Mouse (Mus musculus): ENCODE measurements around the gene Sectm1a. TPM values are rescaled to one million over a fixed set of nuclear protein-coding genes. Genes with fewer than 3 reads are reported as not detected.

Gene Sectm1a
- polyA plus RNA-seq, 1 experiment from 2014 or later, result 0.22 TPM

DNA sequence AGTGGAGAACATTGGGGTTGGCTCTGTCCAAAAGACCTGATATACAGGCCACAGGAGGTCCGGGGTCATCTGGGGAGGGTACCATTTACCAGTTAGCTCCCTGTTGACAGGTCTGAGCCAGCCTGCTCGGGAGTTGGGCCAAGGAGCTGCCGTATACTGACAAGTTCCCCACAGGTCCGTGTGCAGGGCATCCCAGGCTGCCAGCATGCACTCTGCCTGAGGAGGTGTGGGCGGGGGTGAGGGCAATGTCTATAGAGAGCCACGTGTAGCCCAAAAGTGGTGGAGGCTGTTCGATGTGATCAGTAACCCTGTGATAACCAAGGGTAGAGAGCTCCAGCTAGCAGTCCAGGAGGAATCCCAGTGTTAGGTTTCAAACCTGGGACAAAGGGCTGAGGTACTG, 18.7 kb upstream of the Sectm1a start:
- WGBS, result 67% methylated on average over 7 of the region's 7 CpGs
- H3K27me3 ChIP-seq (replicated peaks; ENCODE audit: control insufficient read depth, insufficient read depth, low read length), result no peaks in the 10 kb centered on the region
- no peak for ATAC-seq (ENCODE audit: low read depth)

DNA sequence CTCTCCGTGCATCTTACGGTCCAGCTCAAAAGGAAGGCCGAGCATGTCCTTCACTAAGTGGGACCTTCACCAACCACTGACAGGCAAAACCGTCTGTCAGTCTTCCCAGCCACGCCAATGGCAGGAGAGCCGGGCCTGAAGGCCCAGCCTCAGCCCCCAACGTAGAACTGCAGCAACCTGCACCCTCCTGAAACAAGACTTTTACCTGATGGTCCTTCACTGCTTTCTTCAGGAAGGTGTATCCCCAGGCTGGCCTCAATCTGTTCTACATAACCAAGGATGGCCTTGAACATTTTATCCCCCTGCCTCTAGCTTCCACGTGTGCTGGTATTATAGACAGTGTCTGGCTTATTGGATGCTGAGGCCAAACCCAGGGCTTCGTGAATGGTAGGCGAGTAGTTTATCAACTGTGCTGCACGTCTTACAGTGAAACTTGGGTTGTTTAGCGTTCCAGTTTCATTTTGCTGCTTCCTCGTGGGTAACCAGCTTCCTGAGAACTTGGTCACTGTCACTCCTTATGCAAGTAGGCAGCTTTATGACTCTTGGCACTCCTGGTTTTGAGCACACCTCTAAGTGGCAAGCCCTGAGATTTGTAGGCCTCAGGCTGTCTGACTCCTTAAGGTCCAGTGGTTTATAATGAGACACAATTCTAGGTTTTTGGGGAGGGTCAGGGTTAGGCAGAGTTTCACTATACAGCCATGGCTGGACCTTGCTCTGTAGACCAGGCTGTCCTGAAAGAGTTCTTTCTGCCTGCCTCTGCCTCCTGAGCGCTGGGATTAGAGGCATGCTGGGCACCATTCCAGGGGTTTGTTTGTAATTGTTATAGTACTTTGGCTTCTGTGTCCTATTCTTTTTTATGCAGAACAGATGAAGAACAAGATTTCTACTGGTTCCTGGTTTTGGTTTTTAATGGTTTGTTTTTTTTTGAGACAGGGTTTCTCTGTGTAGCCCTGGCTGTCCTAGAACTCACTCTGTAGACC, 11.9 kb upstream of the Sectm1a start:
- WGBS, result 91% methylated on average over 14 of the region's 14 CpGs
- Histone ChIP-seq H3K27me3 (replicated peaks; ENCODE audit: control insufficient read depth, insufficient read depth, low read length) (no peaks in the 10 kb centered on the region), H3K4me1 (ENCODE audit: control insufficient read depth, insufficient read depth, low read length) (no peaks in the 10 kb centered on the region), H3K36me3 (ENCODE audit: control insufficient read depth, insufficient read depth, low read length) (no peaks in the 10 kb centered on the region), H3K27ac (replicated peaks; ENCODE audit: low read depth, low read length) (no peak overlapping the region), H3K4me2 (ENCODE audit: low read depth, low read length) (no peak overlapping the region), H3K4me3 (ENCODE audit: low read depth, low read length) (no peak overlapping the region), H3K9me3 (ENCODE audit: control insufficient read depth, low read length) (no peaks in the 10 kb centered on the region), H3K9ac (ENCODE audit: low read depth, low read length) (no peak overlapping the region)
- ATAC-seq (ENCODE audit: low read depth), result no peak
- no peak for DNase-seq (ENCODE audit: low spot score)

More for the DNA sequence above, 18.7 kb upstream of the Sectm1a start:
- no peaks in the 10 kb centered on the region for H3K36me3 ChIP-seq (ENCODE audit: control insufficient read depth, insufficient read depth, low read length)
- no peaks in the 10 kb centered on the region for H3K4me1 ChIP-seq (ENCODE audit: control insufficient read depth, insufficient read depth, low read length)
- no peak for DNase-seq (ENCODE audit: low spot score)
- H3K9ac ChIP-seq (ENCODE audit: low read depth, low read length), result no peak overlapping the region
- H3K4me2 ChIP-seq (ENCODE audit: low read depth, low read length), result no peak overlapping the region
- H3K27ac ChIP-seq (replicated peaks; ENCODE audit: low read depth, low read length), result no peak overlapping the region
- H3K9me3 ChIP-seq (ENCODE audit: control insufficient read depth, low read length), result no peaks in the 10 kb centered on the region
- no peak overlapping the region for H3K4me3 ChIP-seq (ENCODE audit: low read depth, low read length)

DNA sequence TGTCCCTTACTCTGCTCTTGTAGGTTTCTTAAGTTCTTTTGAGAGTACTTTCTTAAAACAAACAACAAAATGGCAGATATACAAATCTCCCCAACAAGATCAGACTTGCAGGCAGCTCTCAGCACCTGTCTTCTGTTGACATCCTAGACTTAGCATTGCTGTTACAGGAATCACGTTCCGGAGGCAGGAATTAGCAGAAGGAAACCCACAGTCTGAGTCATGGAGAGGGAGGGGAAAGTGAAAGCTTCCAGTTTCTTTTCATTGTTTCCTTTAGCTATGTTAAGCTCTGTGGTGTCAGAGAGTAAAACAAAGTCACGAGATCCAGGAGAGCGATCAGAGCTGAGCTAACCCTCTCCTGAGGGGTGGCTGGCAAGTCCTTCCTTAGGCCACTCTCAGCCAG, 9.9 kb upstream of the Sectm1a start:
- ATAC-seq (ENCODE audit: low read depth), result peak; percentile 83; the same call in 1 of the 2 replicates
- H3K27ac ChIP-seq (replicated peaks; ENCODE audit: low read depth, low read length), result no peak overlapping the region
- 57% methylated on average over 4 of the region's 4 CpGs for WGBS

DNA sequence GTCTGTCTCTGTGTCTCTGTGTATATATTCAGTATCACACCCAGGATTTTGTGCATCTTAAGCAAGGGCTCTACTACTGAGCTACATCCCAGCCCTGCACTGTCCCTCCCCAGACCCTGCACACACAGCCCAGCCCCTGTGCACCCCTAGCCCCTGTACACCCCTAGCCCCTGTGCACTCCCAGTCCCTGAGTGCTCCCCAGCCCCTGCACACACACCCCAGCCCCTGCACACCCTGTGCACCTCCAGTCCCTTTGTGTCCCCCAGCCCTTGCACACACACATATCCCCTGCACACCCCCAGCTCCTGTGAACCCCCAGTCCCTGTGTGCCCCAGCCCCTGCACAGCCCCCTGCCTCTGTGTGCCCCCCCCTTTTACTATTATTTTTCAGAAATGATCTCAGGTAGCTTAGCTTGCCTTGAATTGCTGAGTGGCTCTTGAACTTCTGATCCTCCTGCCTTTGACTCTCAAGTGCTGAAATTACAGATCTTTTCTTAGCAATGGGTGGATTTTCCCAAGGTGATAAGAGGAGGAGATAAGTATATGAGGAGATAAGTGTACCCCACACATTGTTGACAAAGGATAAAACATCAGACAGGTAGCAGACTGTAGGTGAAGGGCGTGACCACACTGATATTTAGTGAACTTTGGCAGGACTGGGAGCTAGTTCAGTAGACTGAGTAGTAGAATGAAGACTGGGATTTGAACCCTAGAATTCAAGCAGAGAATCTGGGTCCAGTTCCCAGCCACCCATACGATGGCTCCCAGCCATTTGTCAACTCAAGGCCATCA, 8.9 kb upstream of the Sectm1a start:
- Histone ChIP-seq H3K4me3 (ENCODE audit: low read depth, low read length) (no peak overlapping the region), H3K36me3 (ENCODE audit: control insufficient read depth, insufficient read depth, low read length) (no peaks in the 10 kb centered on the region), H3K9ac (ENCODE audit: low read depth, low read length) (no peak overlapping the region), H3K27ac (replicated peaks; ENCODE audit: low read depth, low read length) (no peak overlapping the region), H3K27me3 (replicated peaks; ENCODE audit: control insufficient read depth, insufficient read depth, low read length) (no peaks in the 10 kb centered on the region), H3K9me3 (ENCODE audit: control insufficient read depth, low read length) (no peaks in the 10 kb centered on the region), H3K4me1 (ENCODE audit: control insufficient read depth, insufficient read depth, low read length) (no peaks in the 10 kb centered on the region), H3K4me2 (ENCODE audit: low read depth, low read length) (no peak overlapping the region)
- no peak for ATAC-seq (ENCODE audit: low read depth)
- DNase-seq (ENCODE audit: low spot score), result no peak
- 88% methylated on average over 2 of the region's 2 CpGs for WGBS

More for the DNA sequence above, 9.9 kb upstream of the Sectm1a start:
- Histone ChIP-seq H3K4me3 (ENCODE audit: low read depth, low read length) (no peak overlapping the region), H3K9me3 (ENCODE audit: control insufficient read depth, low read length) (no peaks in the 10 kb centered on the region), H3K4me1 (ENCODE audit: control insufficient read depth, insufficient read depth, low read length) (no peaks in the 10 kb centered on the region), H3K9ac (ENCODE audit: low read depth, low read length) (no peak overlapping the region), H3K27me3 (replicated peaks; ENCODE audit: control insufficient read depth, insufficient read depth, low read length) (no peaks in the 10 kb centered on the region), H3K36me3 (ENCODE audit: control insufficient read depth, insufficient read depth, low read length) (no peaks in the 10 kb centered on the region), H3K4me2 (ENCODE audit: low read depth, low read length) (no peak overlapping the region)
- peak; percentile 80 for DNase-seq (ENCODE audit: low spot score)

DNA sequence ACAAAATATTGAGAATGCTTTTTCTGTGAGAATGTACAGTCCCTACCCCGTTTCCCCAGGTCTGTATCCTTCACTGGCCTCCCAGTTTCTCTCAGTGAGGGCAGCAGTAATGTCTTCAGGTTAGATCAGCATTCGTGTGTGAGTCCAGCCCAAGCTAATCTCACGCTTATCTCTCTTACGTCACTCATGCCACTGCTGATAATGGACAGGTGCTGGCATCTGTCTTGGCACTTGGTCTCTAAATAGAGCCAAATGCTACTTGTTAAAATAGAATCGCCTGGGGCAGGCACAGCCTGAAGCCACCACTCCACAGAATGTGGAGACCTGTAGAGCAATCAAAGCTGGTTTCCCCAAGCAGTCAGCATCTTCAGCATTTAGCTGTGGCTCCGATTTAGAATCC, 8.0 kb upstream of the Sectm1a start:
- no peak overlapping the region for H3K9ac ChIP-seq (ENCODE audit: low read depth, low read length)
- no peak overlapping the region for H3K4me2 ChIP-seq (ENCODE audit: low read depth, low read length)
- H3K27ac ChIP-seq (replicated peaks; ENCODE audit: low read depth, low read length), result no peak overlapping the region
- H3K27me3 ChIP-seq (replicated peaks; ENCODE audit: control insufficient read depth, insufficient read depth, low read length), result no peaks in the 10 kb centered on the region
- no peak overlapping the region for H3K4me3 ChIP-seq (ENCODE audit: low read depth, low read length)
- H3K36me3 ChIP-seq (ENCODE audit: control insufficient read depth, insufficient read depth, low read length), result no peaks in the 10 kb centered on the region
- 67% methylated on average over 6 of the region's 6 CpGs for WGBS
- H3K9me3 ChIP-seq (ENCODE audit: control insufficient read depth, low read length), result no peaks in the 10 kb centered on the region
- H3K4me1 ChIP-seq (ENCODE audit: control insufficient read depth, insufficient read depth, low read length), result no peaks in the 10 kb centered on the region
- no peak for DNase-seq (ENCODE audit: low spot score)
- ATAC-seq (ENCODE audit: low read depth), result no peak

DNA sequence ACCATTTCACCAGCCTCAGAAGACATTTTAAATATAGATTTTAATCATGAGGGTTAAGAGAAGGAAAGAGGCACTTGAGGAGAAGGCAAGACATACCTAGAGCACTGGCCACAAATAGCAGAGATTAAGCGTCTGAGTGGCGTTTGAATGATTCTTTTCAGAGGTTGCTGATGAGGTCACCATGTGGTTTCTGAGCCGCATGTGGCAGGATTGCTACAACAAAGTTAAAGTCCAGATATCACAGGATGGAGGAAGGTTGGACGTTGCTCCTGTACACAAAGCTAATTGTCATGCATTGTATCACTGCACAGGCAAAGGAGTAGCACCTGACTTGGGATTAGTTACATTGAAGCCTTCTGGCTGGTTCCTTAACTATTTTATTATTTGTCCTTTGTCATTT, 5.3 kb upstream of the Sectm1a start:
- no peak overlapping the region for H3K9ac ChIP-seq (ENCODE audit: low read depth, low read length)
- no peaks in the 10 kb centered on the region for H3K4me1 ChIP-seq (ENCODE audit: control insufficient read depth, insufficient read depth, low read length)
- no peaks in the 10 kb centered on the region for H3K27me3 ChIP-seq (replicated peaks; ENCODE audit: control insufficient read depth, insufficient read depth, low read length)
- ATAC-seq (ENCODE audit: low read depth) (no peak), DNase-seq (ENCODE audit: low spot score) (no peak)
- no peak overlapping the region for H3K4me3 ChIP-seq (ENCODE audit: low read depth, low read length)
- H3K4me2 ChIP-seq (ENCODE audit: low read depth, low read length), result no peak overlapping the region
- no peaks in the 10 kb centered on the region for H3K9me3 ChIP-seq (ENCODE audit: control insufficient read depth, low read length)
- 45% methylated on average over 4 of the region's 4 CpGs for WGBS
- H3K36me3 ChIP-seq (ENCODE audit: control insufficient read depth, insufficient read depth, low read length), result no peaks in the 10 kb centered on the region
- no peak overlapping the region for H3K27ac ChIP-seq (replicated peaks; ENCODE audit: low read depth, low read length)

DNA sequence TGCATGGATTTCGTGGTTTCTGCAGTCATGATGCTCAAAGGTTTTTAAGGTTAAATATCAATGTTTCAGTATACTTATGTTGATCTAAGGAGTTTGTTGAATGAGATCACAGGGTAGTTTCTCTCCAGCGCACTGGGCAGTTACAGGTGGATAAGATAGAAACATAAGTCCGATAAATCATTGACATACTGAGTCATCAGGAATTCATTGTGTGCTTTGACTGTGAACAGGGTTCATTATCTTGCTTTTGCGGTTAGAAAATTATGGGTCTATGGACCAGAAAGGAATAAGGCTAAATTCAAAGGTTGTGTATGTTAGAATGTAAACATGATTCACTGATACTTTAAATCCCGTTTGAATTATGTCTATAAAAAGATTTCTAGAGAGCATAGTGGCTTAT, 4.2 kb upstream of the Sectm1a start:
- no peaks in the 10 kb centered on the region for H3K9me3 ChIP-seq (ENCODE audit: control insufficient read depth, low read length)
- no peak for DNase-seq (ENCODE audit: low spot score)
- H3K36me3 ChIP-seq (ENCODE audit: control insufficient read depth, insufficient read depth, low read length), result no peaks in the 10 kb centered on the region
- no peaks in the 10 kb centered on the region for H3K27me3 ChIP-seq (replicated peaks; ENCODE audit: control insufficient read depth, insufficient read depth, low read length)
- H3K27ac ChIP-seq (replicated peaks; ENCODE audit: low read depth, low read length), result no peak overlapping the region
- no peaks in the 10 kb centered on the region for H3K4me1 ChIP-seq (ENCODE audit: control insufficient read depth, insufficient read depth, low read length)
- ATAC-seq (ENCODE audit: low read depth), result no peak
- no peak overlapping the region for H3K4me2 ChIP-seq (ENCODE audit: low read depth, low read length)
- WGBS, result 70% methylated on average over 5 of the region's 5 CpGs
- no peak overlapping the region for H3K9ac ChIP-seq (ENCODE audit: low read depth, low read length)
- H3K4me3 ChIP-seq (ENCODE audit: low read depth, low read length), result no peak overlapping the region

DNA sequence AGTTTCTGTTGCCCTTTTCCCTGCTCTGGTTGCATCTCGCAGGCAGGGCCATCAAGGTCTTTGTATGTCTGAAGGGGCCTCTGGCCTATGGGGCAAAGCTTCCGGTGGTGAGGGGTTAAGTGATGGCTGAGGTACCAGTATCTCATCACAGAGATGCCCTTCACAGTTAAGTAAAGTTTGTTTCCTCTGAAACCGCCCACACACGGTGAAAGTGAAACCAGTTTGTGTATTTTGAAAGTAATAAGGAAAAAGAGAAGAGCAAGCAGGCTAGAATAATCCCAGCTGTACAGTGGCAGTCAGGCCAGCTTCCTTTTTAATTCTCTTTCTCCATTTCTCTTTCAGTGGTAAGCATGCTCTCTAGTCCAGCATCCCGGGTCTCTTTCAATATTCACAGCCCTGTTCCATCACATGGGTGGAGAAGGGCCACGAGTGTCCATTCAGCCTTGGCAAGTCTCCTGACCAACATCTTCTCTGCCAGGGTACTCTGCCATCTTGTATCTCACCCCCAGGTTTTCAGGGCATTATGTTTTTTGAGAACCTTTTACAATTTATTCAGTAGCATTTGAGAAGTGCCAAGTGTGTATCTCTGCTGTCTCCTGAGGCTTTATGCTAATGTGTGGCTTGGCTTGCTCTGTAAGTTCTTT, 2.0 kb upstream of the Sectm1a start:
- DNase-seq (ENCODE audit: low spot score), result no peak
- Histone ChIP-seq H3K4me3 (ENCODE audit: low read depth, low read length) (no peak overlapping the region), H3K4me2 (ENCODE audit: low read depth, low read length) (no peak overlapping the region), H3K27me3 (replicated peaks; ENCODE audit: control insufficient read depth, insufficient read depth, low read length) (no peaks in the 10 kb centered on the region), H3K9ac (ENCODE audit: low read depth, low read length) (no peak overlapping the region), H3K27ac (replicated peaks; ENCODE audit: low read depth, low read length) (no peak overlapping the region), H3K4me1 (ENCODE audit: control insufficient read depth, insufficient read depth, low read length) (no peaks in the 10 kb centered on the region), H3K9me3 (ENCODE audit: control insufficient read depth, low read length) (no peaks in the 10 kb centered on the region), H3K36me3 (ENCODE audit: control insufficient read depth, insufficient read depth, low read length) (no peaks in the 10 kb centered on the region)
- whole genome bisulfite sequencing, result 63% methylated on average over 6 of the region's 6 CpGs
- ATAC-seq (ENCODE audit: low read depth), result no peak

Measured in embryonic facial prominence, embryonic 14.5 days (tissue).